Mouse (Mus musculus) MEL (cell line): ENCODE measurements around the gene Lrrc4b. TPM values are rescaled to one million over a fixed set of nuclear protein-coding genes. Genes with fewer than 3 reads are reported as not detected.

Experiments
- DNase-seq: peaks from one replicate; pipeline ENCODE4 v3.0.0; 2011; ENCODE audit warnings: low read depth, low spot score
- H3K27ac ChIP-seq: 2 replicates; pipeline ENCODE4 v1.5.1; 2012; ENCODE audit warnings: low read depth, mild to moderate bottlenecking, control low read depth, low read length, moderate library complexity; ENCODE audit not compliant: control insufficient read depth
- H3K27me3 ChIP-seq, 2 experiments: fragments of 150-350 bp in 1 of 2; sonication (generic) in 1 of 2; 2 replicates each; pipeline ENCODE4 v1.6.1; 2012; ENCODE audit warnings: low read length in 2 of 2, mild to moderate bottlenecking in 2 of 2, improper control_type of control experiment in 1 of 2, moderate library complexity in 1 of 2; ENCODE audit not compliant: insufficient read depth in 2 of 2, control insufficient read depth in 1 of 2
- H3K36me3 ChIP-seq, 2 experiments: 2 replicates each; pipeline ENCODE4 v1.6.1; 2012 to 2014; ENCODE audit warnings: low read length in 2 of 2, improper control_type of control experiment in 1 of 2, inconsistent platforms in 1 of 2, mild to moderate bottlenecking in 1 of 2; ENCODE audit not compliant: insufficient read depth in 2 of 2, control insufficient read depth in 1 of 2
- H3K4me1 ChIP-seq, 2 experiments: fragments of 150-350 bp in 1 of 2; sonication (generic) in 1 of 2; 2 replicates each; pipeline ENCODE4 v1.6.1; 2012; ENCODE audit warnings: low read length in 2 of 2, improper control_type of control experiment in 1 of 2, mild to moderate bottlenecking in 1 of 2; ENCODE audit not compliant: insufficient read depth in 2 of 2, control insufficient read depth in 1 of 2
- H3K4me3 ChIP-seq, 2 experiments: fragments of 150-350 bp in 1 of 2; sonication (generic) in 1 of 2; 2 replicates each; pipeline ENCODE4 v1.5.1; 2012; ENCODE audit warnings: low read depth in 2 of 2, low read length in 2 of 2, mild to moderate bottlenecking in 2 of 2, moderate library complexity in 2 of 2, control low read depth in 1 of 2, improper control_type of control experiment in 1 of 2; ENCODE audit not compliant: control insufficient read depth in 1 of 2, insufficient read depth in 1 of 2
- H3K79me2 ChIP-seq: 2 replicates; pipeline ENCODE4 v1.6.1; 2012; ENCODE audit warnings: mild to moderate bottlenecking, low read length, moderate library complexity; ENCODE audit not compliant: control insufficient read depth, poor library complexity, insufficient read depth
- H3K9ac ChIP-seq: 2 replicates; pipeline ENCODE4 v1.6.1; 2012; ENCODE audit warnings: low read depth, mild to moderate bottlenecking, control low read depth, low read length, moderate library complexity; ENCODE audit not compliant: control insufficient read depth, poor library complexity, severe bottlenecking
- H3K9me3 ChIP-seq: fragments of 150-350 bp; sonication (generic); replicated peaks from 2 replicates; pipeline ENCODE4 v1.6.1; 2012; ENCODE audit warnings: mild to moderate bottlenecking, low read length, improper control_type of control experiment, moderate library complexity; ENCODE audit not compliant: insufficient read depth
- BHLHE40 ChIP-seq: IDR thresholded peaks from 2 replicates; pipeline ENCODE4 v1.6.1; 2012; ENCODE audit warnings: low read depth, mild to moderate bottlenecking, inconsistent platforms, low read length, improper control_type of control experiment, borderline replicate concordance
- CHD2 ChIP-seq: IDR thresholded peaks from 2 replicates; pipeline ENCODE4 v1.6.1; 2011; ENCODE audit warnings: low read length, improper control_type of control experiment
- E2F4 ChIP-seq: IDR thresholded peaks from 2 replicates; pipeline ENCODE4 v1.6.1; 2011; ENCODE audit warnings: low read depth, low read length, improper control_type of control experiment, borderline replicate concordance
- HCFC1 ChIP-seq: IDR thresholded peaks from 2 replicates; pipeline ENCODE4 v1.6.1; 2012; ENCODE audit warnings: low read depth, mild to moderate bottlenecking, inconsistent platforms, low read length, improper control_type of control experiment, moderate library complexity
- KAT2A ChIP-seq: conservative IDR thresholded peaks from 2 replicates; pipeline ENCODE4 v1.6.1; 2012; ENCODE audit warnings: low read depth, low read length, improper control_type of control experiment, inconsistent platforms
- MYB ChIP-seq: IDR thresholded peaks from 2 replicates; pipeline ENCODE4 v1.6.1; 2011; ENCODE audit warnings: mild to moderate bottlenecking, low read depth, low read length, improper control_type of control experiment
- MYC ChIP-seq: IDR thresholded peaks from 2 replicates; pipeline ENCODE4 v1.6.1; 2011; ENCODE audit warnings: low read depth, mild to moderate bottlenecking, low read length, improper control_type of control experiment, moderate library complexity
- POLR2A ChIP-seq, 2 experiments: IDR thresholded peaks; 2 replicates each; pipeline ENCODE4 v1.6.1; 2011 to 2012; ENCODE audit warnings: low read length in 2 of 2, mild to moderate bottlenecking in 2 of 2, control low read depth in 1 of 2, improper control_type of control experiment in 1 of 2, low read depth in 1 of 2, moderate library complexity in 1 of 2; ENCODE audit not compliant: control insufficient read depth in 1 of 2, insufficient read depth in 1 of 2, poor library complexity in 1 of 2
- POLR2AphosphoS5 ChIP-seq: IDR thresholded peaks from 2 replicates; pipeline ENCODE4 v1.6.1; 2012; ENCODE audit warnings: low read depth, borderline replicate concordance, mild to moderate bottlenecking, inconsistent platforms, low read length, moderate library complexity, mixed read lengths
- RCOR1 ChIP-seq: IDR thresholded peaks from 2 replicates; pipeline ENCODE4 v1.6.1; 2012; ENCODE audit warnings: low read depth, mild to moderate bottlenecking, inconsistent platforms, low read length, improper control_type of control experiment
- TBP ChIP-seq: IDR thresholded peaks from 2 replicates; pipeline ENCODE4 v1.8.0; 2011; ENCODE audit warnings: low read depth, low read length, improper control_type of control experiment
- TCF12 ChIP-seq: IDR thresholded peaks from 2 replicates; pipeline ENCODE4 v1.6.1; 2014; ENCODE audit warnings: low read depth, mild to moderate bottlenecking, inconsistent platforms, low read length, improper control_type of control experiment, moderate library complexity
- USF1 ChIP-seq: IDR thresholded peaks from 2 replicates; pipeline ENCODE4 v1.6.1; 2014; ENCODE audit warnings: low read depth, mild to moderate bottlenecking, inconsistent platforms, low read length, improper control_type of control experiment, moderate library complexity
- USF2 ChIP-seq, 2 experiments: IDR thresholded peaks; 2 replicates each; pipeline ENCODE4 v1.6.1; 2011 to 2012; ENCODE audit warnings: improper control_type of control experiment in 2 of 2, low read length in 2 of 2, borderline replicate concordance in 1 of 2, inconsistent platforms in 1 of 2, low read depth in 1 of 2, mild to moderate bottlenecking in 1 of 2; ENCODE audit not compliant: insufficient read depth in 1 of 2
- ZC3H11A ChIP-seq: IDR thresholded peaks from 2 replicates; pipeline ENCODE4 v1.6.1; 2012; ENCODE audit warnings: low read depth, mild to moderate bottlenecking, inconsistent platforms, low read length, improper control_type of control experiment
- ZKSCAN1 ChIP-seq: IDR thresholded peaks from 2 replicates; pipeline ENCODE4 v1.6.1; 2012; ENCODE audit warnings: low read depth, mild to moderate bottlenecking, inconsistent platforms, low read length, improper control_type of control experiment, moderate library complexity
- ZNF384 ChIP-seq: IDR thresholded peaks from 2 replicates; pipeline ENCODE4 v1.6.1; 2012; ENCODE audit warnings: low read depth, mild to moderate bottlenecking, inconsistent platforms, low read length, improper control_type of control experiment
- polyA plus RNA-seq, 2 experiments: library from polyadenylated mRNA; stranded (reverse) in 1 of 2; unstranded in 1 of 2; fragments of >175 nt in 1 of 2; fragments of >200 nt in 1 of 2; gene quantifications; 2 replicates each; pipeline versions ENCODE4 v1.2.1 to v1.2.4; 2012; ENCODE audit warnings: low replicate concordance in 2 of 2, low read depth in 1 of 2; ENCODE audit not compliant: insufficient read length in 2 of 2, insufficient read depth in 1 of 2, missing spikeins in 1 of 2
- total RNA-seq: library from RNA; depleted of rRNA; stranded (reverse); fragments of 300-350 nt; gene quantifications from 2 replicates; pipeline ENCODE4 v1.2.3, GENCODE M21; 2012

Gene Lrrc4b
- total and polyA plus RNA-seq, 3 experiments, result 0.58 to 4.4 TPM; not detected in 1

DNA sequence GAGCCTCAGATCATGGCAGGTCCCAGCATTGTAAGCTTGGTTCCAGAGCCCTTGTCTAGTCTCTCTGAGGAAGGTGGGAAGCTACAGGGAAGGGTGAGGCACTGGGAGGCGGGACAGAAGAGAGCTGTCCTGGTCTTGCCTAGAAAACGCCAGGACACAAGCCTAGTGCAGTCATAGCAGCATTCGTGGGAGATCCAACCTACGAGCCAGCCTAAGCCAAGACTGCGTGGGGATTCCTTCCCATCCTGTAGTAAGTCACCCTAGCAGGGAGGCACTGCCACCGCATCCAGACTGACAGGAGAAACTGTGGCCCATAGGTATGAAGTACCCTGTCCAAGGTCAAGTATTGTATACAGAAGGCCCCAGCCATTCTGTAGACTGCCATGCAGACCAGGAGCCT is 3.7 kb downstream of the Lrrc4b start:
- Histone ChIP-seq H3K27me3 (no peaks in the 10 kb centered on the region), H3K79me2 (no peaks in the 10 kb centered on the region)

DNA sequence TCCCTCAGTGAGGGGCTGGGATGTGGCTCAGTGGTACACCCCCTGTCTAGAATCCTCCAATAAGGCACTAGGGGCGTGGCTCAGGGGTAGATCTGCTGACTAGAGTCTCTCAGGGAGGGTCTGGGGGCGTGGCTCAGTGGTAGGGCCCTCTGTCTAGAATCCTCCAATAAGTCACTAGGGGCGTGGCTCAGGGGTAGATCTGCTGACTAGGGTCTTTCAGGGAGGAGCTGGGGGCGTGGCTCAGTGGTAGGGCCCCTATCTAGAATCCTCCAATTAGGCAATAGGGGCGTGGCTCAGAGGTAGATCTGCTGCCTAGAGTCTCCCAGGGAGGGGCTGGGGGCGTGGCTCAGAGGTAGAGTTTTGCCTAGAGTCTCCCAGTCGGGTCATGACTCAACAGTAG is 4.6 kb downstream of the Lrrc4b start:
- Histone ChIP-seq H3K9ac (no peak overlapping the region), H3K79me2 (no peaks in the 10 kb centered on the region), H3K27me3 (no peaks in the 10 kb centered on the region), H3K9me3 (no peaks in the 10 kb centered on the region), H3K27ac (no peak overlapping the region), H3K4me1 (no peaks in the 10 kb centered on the region), H3K4me3 (no peak overlapping the region), H3K36me3 (0 out of 4 replicates have a peak, but pooled peaks cover 0 to 2% of the 10 kb centered on the region in 2 experiments)
- peak; percentile 93 for DNase-seq
- no peak for TF ChIP-seq MYB
- TF ChIP-seq KAT2A, result no peak
- no peak for TF ChIP-seq USF1
- TF ChIP-seq TBP, result no peak
- TF ChIP-seq POLR2AphosphoS5, result no peak
- no peak for TF ChIP-seq ZC3H11A
- no peak for TF ChIP-seq ZKSCAN1

More for the DNA sequence above, 3.7 kb downstream of the Lrrc4b start:
- no peak for DNase-seq
- H3K9me3 ChIP-seq, result no peaks in the 10 kb centered on the region
- H3K9ac ChIP-seq, result no peak overlapping the region
- no peak for TF ChIP-seq TCF12
- no peak for TF ChIP-seq CHD2
- no peak for TF ChIP-seq ZNF384
- TF ChIP-seq HCFC1, result no peak
- no peak for TF ChIP-seq MYC
- no peak for TF ChIP-seq POLR2A (IDR thresholded peaks at IDR 0.05; ENCODE audit: control insufficient read depth in 1 of 2, insufficient read depth in 1 of 2, low read depth in 1 of 2, low read length in 2 of 2, poor library complexity in 1 of 2)
- TF ChIP-seq USF2 (IDR thresholded peaks at IDR 0.05; ENCODE audit: borderline replicate concordance in 1 of 2, insufficient read depth in 1 of 2, low read depth in 1 of 2, low read length in 2 of 2), result no peak
- no peak for TF ChIP-seq E2F4
- no peak for TF ChIP-seq RCOR1
- TF ChIP-seq BHLHE40, result no peak
- H3K4me3 ChIP-seq, result no peak overlapping the region
- no peaks in the 10 kb centered on the region for H3K4me1 ChIP-seq
- no peak overlapping the region for H3K27ac ChIP-seq
- 0 out of 4 replicates have a peak, but pooled peaks cover 0 to 2% of the 10 kb centered on the region in 2 experiments for H3K36me3 ChIP-seq
